Mouse (Mus musculus): Measurements from ENCODE around the gene Rmdn3. TPM values are rescaled to one million over a fixed set of nuclear protein-coding genes. Genes with fewer than 3 reads are reported as not detected.
A peak's percentile ranks its signal among the peaks of the same experiment; 100 is the strongest.

Gene Rmdn3
- polyA plus RNA-seq, 1 experiment from 2014 or later, result 48.5 TPM

DNA sequence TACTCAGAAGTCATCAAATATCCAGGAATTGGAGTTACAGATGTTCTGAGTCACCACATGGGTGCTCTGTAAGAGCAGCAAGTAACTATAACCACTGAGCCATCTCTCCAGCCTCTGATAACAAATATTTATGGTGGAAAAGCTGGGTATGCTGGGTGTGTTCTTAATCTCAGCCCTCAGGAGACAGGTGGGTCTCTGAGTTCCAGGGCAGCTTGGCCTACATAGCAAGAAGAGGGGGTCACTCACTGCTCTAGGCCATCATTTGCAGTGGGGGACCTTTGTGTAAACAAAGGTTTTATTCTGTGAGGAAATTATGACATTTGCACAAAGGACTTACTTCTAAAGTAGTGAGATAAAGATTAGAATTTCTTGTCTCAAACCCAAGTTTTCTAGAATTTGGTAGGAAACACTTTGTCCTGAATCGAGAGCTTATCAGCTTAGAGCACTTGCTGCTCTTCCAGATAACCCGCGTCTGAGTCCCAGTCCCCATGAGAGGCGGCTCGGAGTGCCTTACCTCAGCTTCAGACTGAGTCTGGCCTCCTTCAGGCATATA lies 20.4 kb downstream of the Rmdn3 start:
- Histone ChIP-seq H3K4me3 (replicated peaks) (no peak overlapping the region), H3K9ac (no peak overlapping the region), H3K27me3 (replicated peaks) (no peaks in the 10 kb centered on the region), H3K4me1 (replicated peaks) (no peaks in the 10 kb centered on the region), H3K36me3 (peaks cover 24% of the 10 kb centered on the region), H3K4me2 (replicated peaks) (no peak overlapping the region), H3K9me3 (no peaks in the 10 kb centered on the region), H3K27ac (no peak overlapping the region)
- 79% methylated on average over 5 of the region's 5 CpGs for WGBS
- no peak for ATAC-seq

DNA sequence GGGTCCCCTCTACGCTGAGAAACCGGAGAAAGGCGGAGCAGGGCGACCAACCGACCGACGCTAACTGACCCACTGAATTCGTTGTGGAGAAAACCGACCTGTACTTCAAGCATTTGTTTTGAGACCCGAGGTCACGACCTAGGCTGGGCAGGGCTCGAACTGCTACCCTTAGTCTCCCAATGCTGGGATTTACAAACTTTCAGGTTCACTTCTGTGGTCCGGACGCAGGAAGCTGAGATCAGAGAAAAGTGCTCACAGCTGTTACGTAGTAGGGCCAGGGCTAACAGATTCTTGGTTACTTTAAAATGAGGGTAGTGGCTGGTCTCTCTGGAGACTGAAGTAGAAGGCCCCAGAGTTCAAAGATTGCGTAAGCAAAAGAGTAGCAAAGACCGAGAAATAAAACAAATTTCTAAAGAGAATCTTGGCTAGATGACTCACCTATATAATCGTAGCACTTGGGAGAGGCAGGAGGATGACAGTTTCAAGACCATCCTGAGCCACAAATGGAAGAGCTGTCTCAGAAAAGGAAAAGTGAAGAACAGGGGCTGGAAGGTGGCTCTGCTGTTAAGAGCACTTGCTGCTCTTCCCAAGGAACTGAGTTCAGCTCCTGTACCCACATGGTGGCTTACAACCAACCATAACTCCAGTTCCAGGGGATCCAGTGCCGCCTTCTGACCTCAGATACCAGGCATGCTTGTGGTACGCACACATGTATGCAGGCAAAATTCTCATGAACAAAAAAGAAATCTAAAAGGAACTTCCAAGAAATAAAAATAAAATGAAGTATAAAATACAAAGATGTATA lies 43.5 kb downstream of the Rmdn3 start:
- no peaks in the 10 kb centered on the region for H3K9me3 ChIP-seq
- H3K4me3 ChIP-seq (replicated peaks), result peak overlapping the region; percentile 72
- peak overlapping the region; percentile 69 for H3K9ac ChIP-seq
- H3K4me1 ChIP-seq (replicated peaks), result peaks cover 8% of the 10 kb centered on the region
- H3K27ac ChIP-seq, result peak overlapping the region; percentile 89
- H3K4me2 ChIP-seq (replicated peaks), result peak overlapping the region; percentile 86
- H3K36me3 ChIP-seq, result 0 out of 2 replicates have a peak, but pooled peaks cover 2% of the 10 kb centered on the region
- no peaks in the 10 kb centered on the region for H3K27me3 ChIP-seq (replicated peaks)
- no peak; the same call in none of the 2 replicates for ATAC-seq
- 11% methylated on average over 20 of the region's 20 CpGs for WGBS

DNA sequence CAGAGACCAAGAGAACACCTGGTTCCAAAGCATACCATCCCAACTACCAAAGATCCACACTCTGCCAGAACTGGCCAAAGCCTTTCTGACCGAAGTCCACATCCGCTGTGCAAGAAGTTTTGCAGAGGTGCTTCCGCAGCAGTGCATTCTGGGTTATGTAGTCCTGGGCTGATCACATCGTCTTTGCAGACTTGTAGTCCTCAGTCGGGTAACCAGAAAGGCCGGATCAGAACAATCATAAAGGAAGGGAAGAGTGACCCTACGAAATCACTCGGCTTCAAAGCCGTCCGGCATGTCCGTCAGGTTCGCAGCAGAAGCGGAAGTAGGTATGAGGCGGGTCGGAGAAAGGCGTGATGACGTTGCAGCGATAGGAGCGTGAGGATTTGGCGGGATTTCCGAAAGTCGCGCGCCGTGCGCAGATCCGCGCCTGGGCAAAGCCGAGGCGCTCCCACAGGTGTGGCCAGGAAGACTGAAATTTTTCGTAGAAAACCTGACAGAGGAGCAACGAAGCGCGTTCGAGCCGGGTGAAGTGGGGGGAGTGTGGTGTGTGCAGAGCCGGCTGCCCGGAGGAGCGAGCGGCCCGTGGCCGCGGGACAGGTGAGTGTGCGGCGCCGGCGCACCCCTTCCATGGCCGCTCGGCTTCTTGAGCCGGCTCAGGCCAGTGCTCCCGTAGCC lies 44.3 kb downstream of the Rmdn3 start, which contains the start of gene Rad51:
TSS of gene Rad51 (plus strand) at position 356 of the 675 bp plus-strand sequence.
- peak within 1 kb of the TSS; percentile 86 for H3K4me2 ChIP-seq (replicated peaks)
- H3K4me3 ChIP-seq (replicated peaks), result peak within 1 kb of the TSS; percentile 72
- ATAC-seq, result peak; percentile 97
- H3K27me3 ChIP-seq (replicated peaks), result no peaks in the 10 kb centered on the region
- under 1% methylated on average over 51 of the region's 51 CpGs for WGBS
- H3K9me3 ChIP-seq, result no peaks in the 10 kb centered on the region
- H3K4me1 ChIP-seq (replicated peaks), result peaks cover 8% of the 10 kb centered on the region
- H3K9ac ChIP-seq, result peak within 1 kb of the TSS; percentile 69
- H3K36me3 ChIP-seq, result 0 out of 2 replicates have a peak, but pooled peaks cover 2% of the 10 kb centered on the region
- peak within 1 kb of the TSS; percentile 89 for H3K27ac ChIP-seq

DNA sequence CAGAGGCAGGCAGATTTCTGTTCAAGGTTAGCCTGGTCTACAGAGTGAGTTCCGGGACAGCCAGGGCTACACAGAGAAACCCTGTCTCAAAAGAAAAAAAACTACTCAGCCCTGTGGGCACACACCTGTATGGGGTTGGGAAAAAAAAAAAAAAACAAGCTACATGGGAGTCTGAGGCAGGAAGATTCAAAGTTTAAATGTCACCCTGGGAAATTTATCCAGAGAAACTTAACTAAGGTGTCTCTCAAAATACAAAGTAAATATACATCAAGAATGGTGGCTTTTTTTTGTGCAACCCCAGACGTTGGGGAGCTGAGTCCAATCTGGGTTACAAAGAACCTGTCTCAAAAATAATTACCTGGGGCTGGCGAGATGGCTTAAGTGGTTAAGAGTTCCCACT lies 45.8 kb downstream of the Rmdn3 start:
- ATAC-seq, result no peak
- 89% methylated on average over 3 of the region's 3 CpGs for WGBS
- no peak overlapping the region for H3K27ac ChIP-seq
- H3K9ac ChIP-seq, result no peak overlapping the region
- H3K4me2 ChIP-seq (replicated peaks), result no peak overlapping the region
- H3K36me3 ChIP-seq, result 0 out of 2 replicates have a peak, but pooled peaks cover 2% of the 10 kb centered on the region
- no peak overlapping the region for H3K4me3 ChIP-seq (replicated peaks)
- H3K27me3 ChIP-seq (replicated peaks), result no peaks in the 10 kb centered on the region
- no peaks in the 10 kb centered on the region for H3K9me3 ChIP-seq
- H3K4me1 ChIP-seq (replicated peaks), result peaks cover 8% of the 10 kb centered on the region

- 60% methylated on average over 4 of the region's 4 CpGs for WGBS
- Histone ChIP-seq H3K4me1 (replicated peaks) (peaks cover 7% of the 10 kb centered on the region; the same call in 1 of the 2 replicates), H3K27me3 (replicated peaks) (no peaks in the 10 kb centered on the region), H3K9me3 (no peaks in the 10 kb centered on the region), H3K9ac (no peak overlapping the region), H3K4me2 (replicated peaks) (no peak overlapping the region), H3K27ac (no peak overlapping the region), H3K4me3 (replicated peaks) (no peak overlapping the region), H3K36me3 (0 out of 2 replicates have a peak, but pooled peaks cover 2% of the 10 kb centered on the region)
- no peak for ATAC-seq
These were observed 48.3 kb downstream of the Rmdn3 start for GRCm38 (mm10) chr2:119108554-119108953.

GRCm38 (mm10) chr2:119106583-119106982 lies 50.3 kb downstream of the Rmdn3 start:
- Histone ChIP-seq H3K36me3 (peaks cover 15% of the 10 kb centered on the region), H3K4me2 (replicated peaks) (no peak overlapping the region), H3K9me3 (no peaks in the 10 kb centered on the region), H3K27ac (no peak overlapping the region), H3K27me3 (replicated peaks) (no peaks in the 10 kb centered on the region), H3K4me3 (replicated peaks) (no peak overlapping the region), H3K9ac (no peak overlapping the region), H3K4me1 (replicated peaks) (0 out of 2 replicates have a peak, but pooled peaks cover under 1% of the 10 kb centered on the region)
- WGBS, result 78% methylated on average over 5 of the region's 5 CpGs
- ATAC-seq, result no peak

GRCm38 (mm10) chr2:119101552-119101951 lies 55.3 kb downstream of the Rmdn3 start:
- ATAC-seq, result no peak
- no peak overlapping the region for H3K4me2 ChIP-seq (replicated peaks)

More at GRCm38 (mm10) chr2:119101552-119101951, 55.3 kb downstream of the Rmdn3 start:
- Histone ChIP-seq H3K36me3 (peaks cover 20% of the 10 kb centered on the region), H3K4me1 (replicated peaks) (no peaks in the 10 kb centered on the region), H3K4me3 (replicated peaks) (no peak overlapping the region), H3K9me3 (no peaks in the 10 kb centered on the region), H3K27me3 (replicated peaks) (no peaks in the 10 kb centered on the region), H3K9ac (no peak overlapping the region), H3K27ac (no peak overlapping the region)

Other genes with a start within 250 kb of the Rmdn3 start
- 21.0 and 21.3 TPM in 2 replicates for gene Chst14, start 230.5 kb downstream of the Rmdn3 start, polyA plus RNA-seq (2015; fragmentation: Nextera tagmentation; extraction: Ambion mirVana)
- 30.4 and 30.6 TPM in 2 replicates for gene Ccdc32, start 127.6 kb downstream of the Rmdn3 start, polyA plus RNA-seq (2015; fragmentation: Nextera tagmentation; extraction: Ambion mirVana)
- gene Rpusd2, start 122.2 kb downstream of the Rmdn3 start, polyA plus RNA-seq (2015; fragmentation: Nextera tagmentation; extraction: Ambion mirVana), result 4.8 and 4.9 TPM in 2 replicates
- 41.9 and 53.7 TPM in 2 replicates for gene Knl1, start 109.9 kb downstream of the Rmdn3 start, polyA plus RNA-seq (2015; fragmentation: Nextera tagmentation; extraction: Ambion mirVana)
- gene Rad51, start 44.2 kb downstream of the Rmdn3 start, polyA plus RNA-seq (2015; fragmentation: Nextera tagmentation; extraction: Ambion mirVana), result 41.1 and 43.2 TPM in 2 replicates
- gene Gchfr, start 10.7 kb upstream of the Rmdn3 start, polyA plus RNA-seq (2015; fragmentation: Nextera tagmentation; extraction: Ambion mirVana), result 21.1 and 27.3 TPM in 2 replicates
- gene Gm14137, start 17.5 kb upstream of the Rmdn3 start, polyA plus RNA-seq (2015; fragmentation: Nextera tagmentation; extraction: Ambion mirVana), result 0.30 and 0.38 TPM in 2 replicates
- 59.3 and 64.9 TPM in 2 replicates for gene Zfyve19, start 51.6 kb upstream of the Rmdn3 start, polyA plus RNA-seq (2015; fragmentation: Nextera tagmentation; extraction: Ambion mirVana)
- 15.9 and 18.5 TPM in 2 replicates for gene Dnajc17, start 51.8 kb upstream of the Rmdn3 start, polyA plus RNA-seq (2015; fragmentation: Nextera tagmentation; extraction: Ambion mirVana)
- gene Ppp1r14d, start 72.9 kb upstream of the Rmdn3 start, polyA plus RNA-seq (2015; fragmentation: Nextera tagmentation; extraction: Ambion mirVana), result 15.2 and 18.1 TPM in 2 replicates
- 96.1 and 108 TPM in 2 replicates for gene Spint1, start 80.3 kb upstream of the Rmdn3 start, polyA plus RNA-seq (2015; fragmentation: Nextera tagmentation; extraction: Ambion mirVana)
- 5.2 and 7.1 TPM in 2 replicates for gene Rhov, start 114.2 kb upstream of the Rmdn3 start, polyA plus RNA-seq (2015; fragmentation: Nextera tagmentation; extraction: Ambion mirVana)
- gene Vps18, start 131.7 kb upstream of the Rmdn3 start, polyA plus RNA-seq (2015; fragmentation: Nextera tagmentation; extraction: Ambion mirVana), result 20.9 and 22.5 TPM in 2 replicates
- 8.3 and 8.4 TPM in 2 replicates for gene Dll4, start 168.8 kb upstream of the Rmdn3 start, polyA plus RNA-seq (2015; fragmentation: Nextera tagmentation; extraction: Ambion mirVana)
- 2.3 and 2.7 TPM in 2 replicates for gene Chac1, start 194.2 kb upstream of the Rmdn3 start, polyA plus RNA-seq (2015; fragmentation: Nextera tagmentation; extraction: Ambion mirVana)

Measured in intestine, embryonic 15.5 days (tissue).